Mouse (Mus musculus) ES-Bruce4 (cell line): ENCODE results near the gene Glyr1.

Source experiments
- CTCF ChIP-seq: IDR thresholded peaks from one replicate; pipeline ENCODE4 v1.8.1; 2011; ENCODE audit warnings: low read depth, low read length
- EP300 ChIP-seq: IDR thresholded peaks from 2 replicates; pipeline ENCODE4 v1.6.1; 2011; ENCODE audit warnings: low read depth, low read length; ENCODE audit not compliant: insufficient read depth
- POLR2A ChIP-seq: IDR thresholded peaks from one replicate; pipeline ENCODE4 v1.8.1; 2011; ENCODE audit warnings: low read length; ENCODE audit not compliant: insufficient read depth

DNA sequence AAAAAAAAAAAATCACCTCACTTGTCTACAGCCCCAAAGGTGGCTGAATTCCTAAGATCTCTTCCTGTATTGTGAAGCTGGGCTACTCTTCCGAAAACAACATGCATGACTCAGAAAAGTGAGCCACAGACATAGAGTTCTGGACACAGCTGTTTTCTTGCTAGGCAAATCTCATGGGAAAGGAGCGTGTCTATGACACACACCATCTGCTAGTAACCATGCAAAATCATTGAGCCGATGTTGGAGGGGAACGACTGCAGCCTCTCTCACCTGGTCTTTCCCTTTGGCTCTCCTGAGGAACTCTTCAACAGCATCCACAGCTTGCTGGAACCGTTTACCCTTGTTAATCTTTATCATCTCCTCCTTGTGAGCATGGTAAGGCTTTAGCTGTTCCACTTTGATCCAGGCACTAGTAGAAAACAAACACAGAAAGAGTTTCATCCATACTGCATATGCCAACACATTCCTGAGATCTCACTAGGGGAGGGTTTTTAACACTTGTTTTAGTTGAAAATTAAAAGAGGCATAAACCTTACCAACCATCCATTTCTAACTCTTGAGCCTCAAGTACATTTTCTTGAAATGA, 12.9 kb downstream of the Glyr1 start:
- TF ChIP-seq POLR2A (no peak), EP300 (no peak), CTCF (no peak)
